Mouse (Mus musculus): ENCODE measurements around the gene Dlg2.
"Not testable (repeated sequence)": the region's sequence is repeated elsewhere in the genome, so short reads cannot be mapped to it uniquely, and the experiment has no call there.

Gene Dlg2

DNA sequence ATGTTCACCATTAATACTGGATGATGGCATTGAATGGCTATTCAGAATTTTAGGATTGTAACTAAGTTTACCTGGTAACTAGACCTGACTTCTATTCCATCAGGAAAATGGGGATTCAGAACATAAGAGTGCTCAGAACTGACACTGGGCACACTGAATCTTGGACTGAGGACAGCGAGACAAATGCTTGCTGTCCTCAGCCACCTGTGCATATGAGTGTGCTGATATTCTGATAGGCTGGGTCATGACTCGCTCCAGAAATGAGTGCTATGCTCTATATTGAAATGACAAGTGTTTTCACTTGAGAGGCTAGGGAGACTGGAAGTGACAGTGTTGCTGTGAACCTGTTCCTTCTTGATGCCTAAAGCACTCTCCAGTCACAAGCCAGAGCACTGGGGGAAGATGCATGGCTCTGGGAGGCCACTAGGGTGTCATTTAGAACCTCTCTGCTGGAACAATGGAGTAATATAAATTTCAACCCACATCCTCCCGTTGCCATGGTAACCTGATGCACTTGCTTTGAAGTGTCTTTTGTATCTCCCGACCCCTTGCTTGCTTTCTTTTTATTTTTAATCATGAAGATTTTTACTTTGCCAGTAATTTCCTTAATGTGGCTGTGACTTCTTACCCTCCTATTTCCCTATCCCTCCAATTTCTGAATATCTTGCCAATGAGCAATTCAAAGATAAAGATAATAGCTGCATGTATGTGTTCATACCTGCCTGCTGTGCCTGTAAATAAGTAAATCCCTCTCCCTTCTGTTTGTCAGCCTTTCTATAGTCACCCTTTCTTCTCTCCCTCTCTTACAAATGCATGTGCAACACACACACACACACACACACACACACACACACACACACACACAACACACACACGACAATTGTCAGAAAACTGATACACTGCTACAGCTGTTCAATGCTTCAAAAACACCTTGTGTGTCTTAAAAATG lies 367.1 kb downstream of the Dlg2 start:
- DNase-seq, result peak; percentile 7 to 17

- DNase-seq, result not testable (repeated sequence)
Observed at GRCm38 (mm10) chr7:90876796-90877195, 400.3 kb downstream of the Dlg2 start.

GRCm38 (mm10) chr7:90882740-90883139 lies 406.3 kb downstream of the Dlg2 start:
- peak; percentile 2 to 4 for DNase-seq

GRCm38 (mm10) chr7:90886396-90887006 lies 410.0 kb downstream of the Dlg2 start:
- peak; percentile 3 for DNase-seq

DNA sequence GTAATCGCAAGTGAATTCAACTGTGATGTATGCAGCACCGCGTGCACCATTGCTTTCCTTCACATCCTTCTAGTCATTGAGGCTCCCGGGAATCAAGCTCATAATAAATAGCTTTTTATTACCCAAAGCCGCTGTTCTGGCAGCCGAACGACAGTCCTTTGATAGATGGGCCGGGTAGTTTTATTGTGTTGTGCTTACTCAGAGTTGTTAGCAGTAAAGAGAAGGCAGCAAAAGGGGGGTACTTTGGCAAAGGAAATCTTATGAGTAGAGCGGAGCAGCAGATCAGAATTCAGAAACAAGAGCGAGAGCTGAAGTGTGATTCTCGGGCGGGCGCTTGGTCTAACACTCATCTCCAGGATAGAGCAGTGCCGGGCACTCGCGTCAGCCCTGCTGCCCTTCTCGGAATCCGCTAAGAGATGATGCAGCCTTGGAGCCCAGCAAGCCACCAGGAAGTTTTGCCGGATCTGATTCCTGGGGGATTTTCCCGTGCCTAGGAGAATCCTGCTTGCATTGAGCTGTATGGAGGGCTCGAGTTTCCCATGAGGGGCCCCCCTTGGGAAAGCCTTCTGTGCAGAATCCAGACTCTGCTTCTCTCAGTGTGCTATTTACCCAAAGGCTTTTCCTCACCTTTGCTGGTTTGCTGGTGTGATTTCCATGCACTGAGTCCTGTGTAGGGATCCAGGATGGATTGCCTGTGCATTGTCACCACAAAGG lies 410.7 kb downstream of the Dlg2 start:
- DNase-seq, result peak; percentile 53 to 58

DNA sequence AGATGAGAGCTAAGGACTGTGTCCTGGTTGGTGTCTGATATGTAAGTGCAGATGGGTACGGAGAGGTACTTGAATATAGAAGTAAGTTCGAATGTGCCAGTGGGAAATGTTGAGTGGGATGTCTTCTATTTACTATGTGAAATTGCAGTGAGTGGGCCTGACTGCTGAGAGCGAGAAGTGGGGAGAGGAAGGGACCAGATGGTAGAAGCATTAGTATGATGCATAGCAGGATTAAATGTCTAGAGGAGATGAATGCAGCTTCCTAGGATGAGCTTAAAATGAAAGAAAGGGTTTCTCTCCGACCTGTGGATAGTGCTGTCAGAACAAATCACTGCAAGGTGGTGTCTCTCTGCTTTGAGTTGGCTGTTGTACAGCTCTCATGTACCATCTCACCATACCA lies 451.0 kb downstream of the Dlg2 start:
- DNase-seq, result peak; percentile 5 to 6

- DNase-seq, result no peak
Observed at GRCm38 (mm10) chr7:90940726-90941125, 464.3 kb downstream of the Dlg2 start.

GRCm38 (mm10) chr7:90947073-90947472 lies 470.6 kb downstream of the Dlg2 start:
- no peak for DNase-seq

DNA sequence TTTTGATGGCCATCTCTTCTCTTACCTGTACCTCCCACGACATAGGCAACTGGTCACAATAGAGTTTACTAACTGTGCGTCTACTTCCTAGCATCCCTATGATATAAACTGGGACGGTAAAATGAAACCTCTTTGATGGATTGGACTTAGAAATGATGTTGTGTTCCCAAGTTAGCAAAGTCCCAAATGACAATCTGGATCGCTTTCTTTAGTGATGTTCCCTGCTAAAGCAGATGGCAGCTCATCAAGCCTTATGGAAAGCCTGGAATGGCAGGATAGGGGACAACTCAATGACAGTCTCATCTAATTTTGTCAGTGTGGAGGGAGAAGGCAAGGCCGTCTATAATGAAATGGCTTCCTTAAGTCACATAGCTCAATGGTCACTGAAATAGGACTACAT lies 472.7 kb downstream of the Dlg2 start:
- DNase-seq, result no peak

GRCm38 (mm10) chr7:90977241-90977640 lies 500.8 kb downstream of the Dlg2 start:
- peak; percentile 15 for DNase-seq

DNA sequence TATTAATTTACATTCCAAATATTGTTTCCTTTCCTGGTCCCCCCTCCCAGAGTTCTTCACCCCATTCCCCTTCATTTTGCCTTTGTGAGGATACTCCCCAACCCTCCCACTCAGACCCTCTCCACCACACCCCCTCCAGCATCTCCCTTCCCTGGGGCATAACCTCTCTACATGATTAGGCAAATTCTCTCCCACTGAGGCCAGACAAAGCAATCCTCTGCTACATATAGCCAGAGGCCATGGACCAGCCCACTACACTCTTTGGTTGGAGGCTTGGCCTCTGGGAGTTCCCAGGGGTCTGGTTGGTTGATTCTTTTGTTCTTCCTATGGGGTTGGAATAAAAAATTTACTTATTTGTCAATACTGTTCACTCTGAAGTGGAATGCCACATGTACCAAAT lies 505.6 kb downstream of the Dlg2 start:
- DNase-seq, result no peak

GRCm38 (mm10) chr7:91010655-91011054 lies 534.2 kb downstream of the Dlg2 start:
- DNase-seq, result no peak

- DNase-seq, result no peak
Observed at GRCm38 (mm10) chr7:91044998-91045741, 568.7 kb downstream of the Dlg2 start.

DNA sequence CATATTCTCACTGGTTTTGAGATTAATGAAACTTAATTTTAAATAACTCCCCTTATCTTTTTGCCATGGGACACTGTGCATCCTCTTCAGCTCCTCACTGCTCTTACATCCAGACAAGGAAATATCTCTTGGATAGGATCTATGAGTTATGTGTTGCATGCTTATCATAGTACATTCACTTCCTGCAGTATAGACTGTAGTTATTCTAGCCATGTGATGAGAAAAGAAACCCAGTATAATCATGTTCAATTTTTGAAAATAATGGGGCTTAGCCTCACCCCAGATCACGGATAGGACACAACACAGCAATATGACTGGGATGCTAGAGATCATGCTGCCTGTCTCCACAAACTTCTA lies 569.2 kb downstream of the Dlg2 start:
- no peak for DNase-seq

DNA sequence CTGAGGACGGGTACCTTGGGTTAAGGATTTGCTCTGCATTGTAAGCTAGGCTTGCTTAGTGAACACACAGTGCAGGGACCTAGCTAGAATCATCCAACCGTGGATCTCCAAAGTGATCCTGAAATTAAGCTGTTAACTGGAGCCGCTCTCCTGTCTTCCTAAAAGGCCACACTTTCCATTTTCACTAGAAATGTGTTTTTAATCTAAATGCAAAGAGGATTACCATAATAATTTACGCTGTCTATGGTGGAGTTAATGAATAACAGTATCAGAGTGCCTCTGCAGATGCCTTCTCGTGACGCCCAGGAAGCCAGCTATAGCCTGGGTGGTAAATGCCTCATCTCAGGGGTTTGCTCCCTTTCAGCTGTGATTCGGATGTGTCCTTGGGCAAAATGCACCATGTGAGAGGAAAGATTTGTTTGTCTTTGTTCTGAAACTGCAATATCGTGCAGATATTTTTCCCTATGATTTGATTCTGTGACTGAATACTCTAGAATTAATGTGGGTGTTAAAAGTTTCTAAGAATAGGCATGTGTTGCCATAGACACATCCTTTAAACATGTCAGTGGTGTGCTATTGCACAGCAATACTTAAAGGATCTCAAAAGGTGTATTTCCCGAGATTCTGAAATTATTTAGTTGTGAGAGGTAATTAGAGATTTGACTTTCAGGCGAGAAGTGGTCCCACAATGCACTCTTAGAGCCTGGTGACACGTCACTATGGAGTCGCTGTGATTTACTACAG lies 587.0 kb downstream of the Dlg2 start:
- DNase-seq, result no peak

- DNase-seq, result no peak
Observed at GRCm38 (mm10) chr7:91071751-91072707, 595.6 kb downstream of the Dlg2 start.

GRCm38 (mm10) chr7:91086071-91086470 lies 609.6 kb downstream of the Dlg2 start:
- DNase-seq, result no peak

- peak in 1 of 2 experiments; percentile 2 for DNase-seq
Observed at GRCm38 (mm10) chr7:91089211-91089930, 612.9 kb downstream of the Dlg2 start.

DNA sequence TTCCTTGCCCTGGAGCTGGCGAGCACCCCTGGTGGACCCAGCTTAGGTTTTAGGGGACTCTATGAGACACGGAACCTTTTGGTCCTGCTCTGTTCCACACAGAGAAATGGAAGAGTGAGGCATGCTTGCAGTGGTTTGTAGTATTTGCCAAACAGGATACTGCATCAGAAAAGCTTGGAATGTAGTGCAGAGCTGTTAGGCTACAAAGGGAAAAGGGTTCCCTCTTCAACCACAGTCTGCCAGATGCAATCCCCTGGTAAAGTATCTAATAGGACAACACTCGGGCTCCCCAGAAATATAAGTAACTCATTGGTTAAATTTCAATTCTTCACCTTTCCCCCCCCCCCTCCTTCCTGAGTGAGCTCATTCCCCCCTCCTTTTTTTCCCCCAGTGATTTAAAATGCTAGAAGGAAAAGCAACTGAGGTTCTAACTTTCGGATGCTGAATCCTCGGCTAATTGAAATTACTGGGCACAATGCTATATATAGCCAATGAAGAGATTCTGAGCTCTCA lies 613.9 kb downstream of the Dlg2 start:
- DNase-seq, result no peak

All from cerebellum, postnatal 10 days (tissue).